Mouse (Mus musculus): Measurements from ENCODE around the gene 4930539E08Rik. TPM values are rescaled to one million over a fixed set of nuclear protein-coding genes. Genes with fewer than 3 reads are reported as not detected.

Gene 4930539E08Rik
- total RNA-seq, 2 experiments from 2014 or later: 3.1 to 3.9 TPM

GRCm38 (mm10) chr17:28898249-28898648 lies 16.9 kb downstream of the 4930539E08Rik start:
- no peak for DNase-seq (ENCODE audit: extremely low spot score in 1 of 2, low spot score in 1 of 2)

- no peak for DNase-seq (ENCODE audit: extremely low spot score in 1 of 2, low spot score in 1 of 2)
Observed at GRCm38 (mm10) chr17:28897817-28898216, 17.3 kb downstream of the 4930539E08Rik start.

- no peak for DNase-seq (ENCODE audit: extremely low spot score in 1 of 2, low spot score in 1 of 2)
Observed at GRCm38 (mm10) chr17:28896095-28896780, 18.9 kb downstream of the 4930539E08Rik start.

- DNase-seq (ENCODE audit: extremely low spot score in 1 of 2, low spot score in 1 of 2): no peak
Observed at GRCm38 (mm10) chr17:28895217-28895875, 19.8 kb downstream of the 4930539E08Rik start.

- DNase-seq (ENCODE audit: extremely low spot score in 1 of 2, low spot score in 1 of 2): no peak
Observed at GRCm38 (mm10) chr17:28894050-28894767, 20.9 kb downstream of the 4930539E08Rik start.

GRCm38 (mm10) chr17:28886266-28886665 lies 28.9 kb downstream of the 4930539E08Rik start:
- no peak for DNase-seq (ENCODE audit: extremely low spot score in 1 of 2, low spot score in 1 of 2)

GRCm38 (mm10) chr17:28885231-28885630 lies 29.9 kb downstream of the 4930539E08Rik start:
- DNase-seq (ENCODE audit: extremely low spot score in 1 of 2, low spot score in 1 of 2): no peak

- no peak for DNase-seq (ENCODE audit: extremely low spot score in 1 of 2, low spot score in 1 of 2)
Observed at GRCm38 (mm10) chr17:28883941-28884516, 31.1 kb downstream of the 4930539E08Rik start.

GRCm38 (mm10) chr17:28882810-28883209 lies 32.3 kb downstream of the 4930539E08Rik start:
- DNase-seq (ENCODE audit: extremely low spot score in 1 of 2, low spot score in 1 of 2): no peak

- DNase-seq (ENCODE audit: extremely low spot score in 1 of 2, low spot score in 1 of 2): peak in 1 of 2 experiments; percentile 50
Observed at GRCm38 (mm10) chr17:28882316-28882715, 32.8 kb downstream of the 4930539E08Rik start.

- peak; percentile 65 to 80 for DNase-seq (ENCODE audit: extremely low spot score in 1 of 2, low spot score in 1 of 2)
Observed at GRCm38 (mm10) chr17:28879931-28880391, 35.2 kb downstream of the 4930539E08Rik start.

- DNase-seq (ENCODE audit: extremely low spot score in 1 of 2, low spot score in 1 of 2): peak; percentile 36 to 51
Observed at GRCm38 (mm10) chr17:28876821-28877220, 38.3 kb downstream of the 4930539E08Rik start.

GRCm38 (mm10) chr17:28876331-28876730 lies 38.8 kb downstream of the 4930539E08Rik start:
- DNase-seq (ENCODE audit: extremely low spot score in 1 of 2, low spot score in 1 of 2): no peak

GRCm38 (mm10) chr17:28875316-28875715 lies 39.8 kb downstream of the 4930539E08Rik start:
- DNase-seq (ENCODE audit: extremely low spot score in 1 of 2, low spot score in 1 of 2): peak; percentile 39 to 48

GRCm38 (mm10) chr17:28874825-28875224 lies 40.3 kb downstream of the 4930539E08Rik start:
- DNase-seq (ENCODE audit: extremely low spot score in 1 of 2, low spot score in 1 of 2): peak; percentile 16 to 28

- DNase-seq (ENCODE audit: extremely low spot score in 1 of 2, low spot score in 1 of 2): no peak
Observed at GRCm38 (mm10) chr17:28874216-28874615, 40.9 kb downstream of the 4930539E08Rik start.

GRCm38 (mm10) chr17:28872322-28872721 lies 42.8 kb downstream of the 4930539E08Rik start:
- DNase-seq (ENCODE audit: extremely low spot score in 1 of 2, low spot score in 1 of 2): no peak

- no peak for DNase-seq (ENCODE audit: extremely low spot score in 1 of 2, low spot score in 1 of 2)
Observed at GRCm38 (mm10) chr17:28871831-28872230, 43.3 kb downstream of the 4930539E08Rik start.

GRCm38 (mm10) chr17:28870435-28870834 lies 44.7 kb downstream of the 4930539E08Rik start:
- DNase-seq (ENCODE audit: extremely low spot score in 1 of 2, low spot score in 1 of 2): no peak

GRCm38 (mm10) chr17:28869412-28870110 lies 45.6 kb downstream of the 4930539E08Rik start:
- DNase-seq (ENCODE audit: extremely low spot score in 1 of 2, low spot score in 1 of 2): peak; percentile 43 to 45
